Mouse (Mus musculus) R1 (cell line): ENCODE results near the gene Lect2.

Experiments used
- DNase-seq: peaks from one replicate; pipeline ENCODE4 v3.0.0-alpha.2; 2018; ENCODE audit warnings: low read depth, low spot score

Lect2 gene

DNA sequence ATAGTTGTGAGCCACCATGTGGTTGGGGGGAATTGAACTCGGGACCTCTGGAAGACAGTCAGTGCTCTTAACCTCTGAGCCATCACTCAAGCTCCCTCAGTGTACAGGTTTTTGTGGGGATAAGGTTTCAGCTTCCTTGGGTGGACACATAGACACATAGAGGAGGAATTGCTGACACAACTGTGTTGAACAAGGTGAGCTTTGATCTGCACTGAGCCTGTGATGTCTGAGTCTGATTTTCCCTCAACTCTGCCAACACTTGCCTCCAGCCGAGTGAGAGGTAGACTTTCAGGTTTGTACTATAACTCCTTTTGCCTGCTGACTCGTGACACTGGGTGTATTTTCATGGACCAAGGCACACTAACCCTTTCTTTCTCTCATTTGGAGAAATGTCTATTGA, 8.4 kb upstream of the Lect2 start:
- DNase-seq, result no peak

DNA sequence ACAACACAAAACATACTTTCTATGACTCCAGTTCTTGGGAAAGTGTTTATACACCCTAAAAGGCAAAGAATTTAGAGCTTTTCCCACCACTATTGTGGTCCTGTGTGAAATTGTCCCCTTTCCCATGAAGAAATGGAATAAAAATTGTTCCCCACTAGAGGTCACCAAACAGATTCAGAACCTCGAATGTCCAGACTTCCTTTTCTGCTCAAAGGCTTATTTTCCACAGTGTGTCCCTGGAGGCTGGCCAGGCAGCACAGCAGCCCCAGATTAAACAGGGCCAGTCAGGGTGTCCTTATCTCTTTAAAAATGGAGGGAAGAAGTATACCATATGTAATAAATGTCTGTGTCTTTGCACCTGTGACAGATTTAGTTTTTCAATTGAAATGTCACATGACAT, 7.7 kb upstream of the Lect2 start:
- peak; percentile 14 for DNase-seq

DNA sequence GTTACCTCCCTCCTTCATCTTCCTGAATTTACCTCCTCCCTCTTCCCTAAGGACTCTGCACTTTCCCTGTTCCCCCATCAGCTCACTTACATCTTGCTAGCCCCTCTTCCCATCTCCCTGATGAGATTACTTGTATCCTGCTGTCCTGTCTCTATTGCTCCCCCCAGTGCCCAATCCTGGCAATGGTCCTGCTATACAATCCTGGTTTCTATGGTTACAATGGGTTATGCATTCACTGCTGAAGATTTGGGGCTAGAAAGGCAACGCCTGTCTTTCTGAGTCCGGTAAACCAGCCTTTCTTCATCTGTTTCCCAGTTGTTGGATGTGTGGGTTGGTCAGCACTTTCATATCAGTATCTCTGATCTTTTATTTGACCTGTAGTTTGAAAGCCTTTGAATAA, 6.1 kb upstream of the Lect2 start:
- peak; percentile 86 for DNase-seq

DNA sequence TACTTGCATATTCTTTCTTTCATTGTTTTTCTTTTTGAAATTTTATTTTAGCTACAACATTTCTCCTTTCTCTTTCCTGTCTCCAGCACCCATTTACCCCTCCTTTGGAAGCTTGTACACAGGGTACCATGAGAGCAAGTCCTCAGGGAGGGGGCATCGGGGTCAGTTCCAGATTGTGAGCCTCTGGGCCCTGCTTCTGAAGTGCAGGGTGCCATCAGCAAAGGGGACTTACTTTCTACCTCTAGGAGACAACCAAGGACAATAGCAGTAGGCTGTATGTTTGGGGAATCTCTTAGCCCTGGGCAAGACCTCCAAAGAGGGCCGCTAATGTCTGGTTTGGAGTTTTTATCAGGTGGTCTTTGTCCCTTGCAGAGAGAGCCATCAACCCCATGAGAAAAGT, 5.6 kb upstream of the Lect2 start:
- no peak for DNase-seq

DNA sequence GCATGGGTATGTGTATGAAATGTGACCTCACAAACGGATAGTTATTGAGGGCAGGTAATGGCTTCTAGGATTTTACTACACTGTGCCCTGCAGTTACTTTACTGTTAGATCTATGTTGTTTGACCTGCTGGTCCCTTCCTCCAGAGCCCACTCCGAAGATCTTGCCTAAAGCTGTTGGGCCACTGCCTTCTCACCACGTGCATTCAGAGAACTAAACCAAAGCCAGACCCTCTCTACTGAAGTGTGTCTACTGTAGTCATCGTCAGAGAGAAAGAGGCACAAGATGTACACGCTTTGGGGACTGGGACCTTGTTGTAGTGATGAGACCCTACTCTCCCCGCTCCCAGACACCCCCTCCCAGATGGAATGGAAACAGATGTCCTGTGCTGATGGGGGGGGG, 3.4 kb upstream of the Lect2 start:
- no peak for DNase-seq

DNA sequence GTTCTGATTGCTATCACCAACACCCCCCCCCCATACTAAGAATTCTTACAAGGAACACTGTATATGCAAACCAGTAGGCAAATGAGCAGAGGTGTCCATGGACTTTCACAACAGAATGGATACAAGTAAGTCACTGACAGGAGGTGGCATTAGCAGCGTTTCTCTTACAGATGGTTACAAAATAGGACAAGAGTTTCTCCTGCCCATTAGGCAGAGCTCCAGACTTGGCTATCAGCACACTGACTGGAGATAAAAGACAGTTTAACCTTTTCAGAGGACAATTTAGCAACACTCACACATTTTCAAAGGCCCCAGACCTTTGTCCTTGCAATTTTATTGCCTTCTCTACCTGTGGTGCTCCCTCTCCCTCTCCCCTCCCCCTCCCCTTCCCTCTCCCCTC, 2.3 kb upstream of the Lect2 start:
- DNase-seq, result no peak

DNA sequence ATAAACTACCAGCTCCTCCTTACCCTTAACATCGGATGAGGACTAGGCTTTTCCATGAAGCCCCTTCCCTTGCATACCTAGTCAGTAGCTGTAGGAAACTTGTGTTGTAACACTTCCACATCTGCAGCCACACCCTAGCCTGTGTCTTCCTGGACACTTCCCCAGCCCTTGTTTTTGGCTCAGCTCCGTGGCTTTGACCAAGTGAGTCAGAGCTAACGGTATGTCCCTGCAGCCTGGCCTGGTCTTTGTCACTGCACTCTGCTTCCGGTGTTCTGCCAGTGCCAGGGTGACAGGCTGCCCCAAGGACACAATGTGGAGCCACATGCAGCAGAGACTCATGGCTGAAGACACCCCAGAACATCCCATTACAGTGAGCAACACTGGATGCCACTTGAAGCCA, 1.1 kb upstream of the Lect2 start:
- DNase-seq, result no peak

DNA sequence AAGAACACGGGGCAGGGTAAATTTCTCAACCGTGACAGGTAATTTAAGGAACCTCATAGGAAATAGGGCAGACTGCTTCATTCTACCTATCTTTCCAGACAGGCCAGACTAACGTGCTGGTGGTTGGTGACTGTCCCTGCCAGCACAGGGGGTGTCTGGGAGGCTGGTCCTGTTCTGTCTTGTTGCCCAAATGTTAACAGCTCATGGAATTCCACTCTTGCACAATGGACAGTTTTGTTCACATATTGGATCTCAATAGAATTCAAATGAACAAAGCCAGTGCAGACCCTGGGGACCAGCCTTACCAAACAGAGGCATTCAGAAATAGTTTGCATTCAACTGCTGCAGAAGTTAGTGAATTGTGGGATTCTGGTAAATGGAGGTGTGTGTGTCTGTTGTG, 3.3 kb downstream of the Lect2 start:
- no peak for DNase-seq

DNA sequence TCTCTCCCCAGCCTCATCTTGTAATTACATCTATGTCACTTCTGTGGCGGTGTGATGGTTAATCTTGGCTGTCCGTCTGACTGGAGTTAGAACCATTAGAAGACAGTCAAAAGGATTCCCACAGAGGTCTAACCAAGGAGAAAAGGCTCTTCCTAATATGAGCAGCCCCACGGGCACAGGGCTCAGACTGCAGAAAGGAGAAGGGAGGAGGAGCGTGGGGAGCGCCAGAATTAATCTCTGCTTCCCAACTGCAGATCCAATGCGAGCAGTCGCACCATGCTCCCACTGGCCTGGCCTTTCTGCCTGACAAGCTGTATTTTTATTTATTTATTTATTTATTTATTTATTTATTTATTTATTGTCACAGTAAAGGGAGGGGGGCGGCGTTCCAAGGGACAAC, 4.5 kb downstream of the Lect2 start:
- DNase-seq, result no peak

DNA sequence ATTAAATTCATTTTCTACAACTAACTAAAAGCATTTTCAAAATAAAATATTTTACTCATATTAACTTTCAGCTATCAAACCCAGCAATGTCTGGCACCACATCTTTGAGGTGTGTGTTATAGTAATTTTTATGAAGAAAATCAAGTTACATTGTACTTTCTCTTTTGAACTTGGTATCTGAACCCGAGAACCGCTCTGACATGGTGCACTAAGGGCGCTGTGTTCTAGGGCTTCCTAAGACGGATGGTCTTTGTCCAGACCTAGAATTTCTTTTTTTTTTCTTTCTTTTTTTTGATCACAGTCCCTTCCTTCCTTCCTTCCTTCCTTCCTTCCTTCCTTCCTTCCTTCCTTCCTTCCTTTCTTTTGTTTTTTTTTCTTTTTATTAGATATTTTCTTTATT, 8.5 kb downstream of the Lect2 start:
- no peak for DNase-seq

DNA sequence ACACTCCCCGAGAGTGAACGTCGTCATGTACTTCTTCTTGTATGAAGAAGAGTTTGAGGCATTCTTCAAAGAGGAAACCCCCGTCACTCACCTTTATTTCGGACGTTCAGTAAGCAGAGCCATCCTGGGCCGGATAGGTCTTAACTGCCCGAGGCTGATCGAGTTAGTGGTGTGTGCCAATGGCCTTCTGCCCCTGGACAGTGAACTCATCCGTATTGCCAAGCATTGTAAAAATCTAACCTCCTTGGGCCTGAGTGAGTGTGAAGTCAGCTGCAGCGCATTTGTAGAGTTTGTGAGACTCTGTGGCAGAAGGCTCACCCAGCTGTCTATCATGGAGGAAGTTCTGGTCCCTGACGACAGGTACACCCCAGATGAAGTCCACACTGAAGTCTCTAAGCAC, 11.3 kb downstream of the Lect2 start:
- DNase-seq, result no peak

DNA sequence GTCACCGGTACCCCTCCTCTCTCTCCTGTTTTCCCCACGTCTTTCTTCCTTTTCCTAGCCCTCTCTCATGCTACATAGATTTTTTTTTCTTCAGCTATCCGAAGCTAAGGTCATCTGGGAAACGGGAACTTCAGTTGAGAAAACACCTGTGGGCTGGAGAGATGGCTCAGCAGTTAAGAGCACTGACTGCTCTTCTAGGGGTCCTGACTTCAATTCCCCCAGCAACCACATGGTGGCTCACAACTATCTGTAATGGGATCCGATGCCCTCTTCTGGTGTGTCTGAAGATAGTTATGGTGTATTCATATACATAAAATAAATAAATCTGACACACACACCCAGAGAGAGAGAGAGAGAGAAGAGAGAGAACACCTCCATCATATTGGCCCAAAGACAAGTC, 12.7 kb downstream of the Lect2 start:
- DNase-seq, result no peak

DNA sequence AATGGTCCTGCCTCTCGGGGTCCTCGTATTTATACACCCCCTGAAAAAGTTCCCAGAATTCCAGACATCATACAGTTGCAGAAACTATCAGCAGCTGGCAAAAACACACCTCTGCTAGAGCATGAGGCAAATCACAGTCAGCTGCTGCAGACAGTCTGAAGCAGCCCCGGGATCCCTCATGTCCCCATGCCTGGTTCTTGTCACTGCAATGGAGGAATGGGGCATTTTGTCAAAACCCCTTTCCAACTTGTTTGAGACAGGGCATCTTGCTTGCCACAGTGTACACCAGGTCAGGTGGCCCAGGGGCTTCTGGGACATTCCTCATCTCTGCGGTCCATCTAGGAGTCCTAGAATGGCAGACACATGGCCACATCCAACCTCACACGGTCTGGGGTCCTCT, 13.4 kb downstream of the Lect2 start:
- no peak for DNase-seq

DNA sequence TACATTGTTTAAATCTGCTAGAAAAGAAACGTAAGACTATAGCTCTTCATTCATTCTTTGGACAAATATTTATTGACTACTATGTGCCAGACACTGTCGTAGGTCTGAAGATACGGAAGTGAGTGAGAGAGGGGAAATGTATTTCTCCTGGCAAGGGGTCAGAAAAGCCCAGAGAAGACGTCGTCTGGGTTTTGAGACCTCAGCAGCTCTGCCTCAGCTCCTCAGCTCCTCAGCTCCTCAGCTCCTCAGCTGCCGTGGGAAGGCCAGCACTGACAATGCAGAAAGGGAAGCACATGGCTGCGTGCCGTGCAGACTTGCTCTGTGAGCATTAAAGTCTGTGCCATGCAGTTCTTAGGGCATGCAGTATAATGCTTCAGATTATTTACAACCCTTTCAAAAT, 18.6 kb downstream of the Lect2 start:
- no peak for DNase-seq

DNA sequence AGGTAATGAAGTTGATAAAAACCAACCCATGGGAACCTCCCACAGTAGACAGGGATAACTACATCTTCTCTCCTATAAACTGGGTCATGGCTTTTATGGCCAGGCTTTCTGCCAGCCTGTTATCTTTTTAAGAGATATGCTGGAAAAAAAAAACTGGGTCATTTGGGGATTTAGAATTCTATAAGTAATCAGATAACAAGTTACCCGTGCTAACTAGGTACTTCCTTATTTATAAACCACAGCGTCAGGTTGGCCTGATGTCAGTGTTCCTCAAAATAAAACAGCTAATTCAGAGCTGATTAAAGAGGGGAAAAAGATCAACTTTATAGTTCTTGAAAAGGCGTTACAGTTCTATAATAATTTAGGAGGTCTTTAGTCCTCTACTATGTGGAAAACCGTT, 19.3 kb downstream of the Lect2 start:
- DNase-seq, result no peak

DNA sequence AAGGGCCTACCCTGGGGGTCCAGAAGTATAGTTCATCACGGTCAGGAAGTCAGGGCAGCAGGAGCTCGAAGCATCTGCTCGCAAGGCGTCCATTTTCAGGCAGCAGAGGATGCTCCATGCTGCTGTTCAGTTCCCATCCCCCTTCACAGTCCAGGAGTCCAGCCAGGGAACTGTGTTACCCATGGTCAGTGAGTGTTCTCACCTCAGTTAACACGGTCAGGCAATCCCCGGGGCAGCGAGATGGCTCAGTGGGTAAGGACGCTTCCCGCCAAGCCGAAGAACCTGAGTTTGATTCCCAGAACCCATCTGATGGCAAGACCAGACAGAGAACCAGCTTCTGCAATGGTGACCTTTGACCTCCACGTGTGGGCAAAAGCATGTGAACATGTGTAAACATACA, 20.0 kb downstream of the Lect2 start:
- DNase-seq, result no peak

DNA sequence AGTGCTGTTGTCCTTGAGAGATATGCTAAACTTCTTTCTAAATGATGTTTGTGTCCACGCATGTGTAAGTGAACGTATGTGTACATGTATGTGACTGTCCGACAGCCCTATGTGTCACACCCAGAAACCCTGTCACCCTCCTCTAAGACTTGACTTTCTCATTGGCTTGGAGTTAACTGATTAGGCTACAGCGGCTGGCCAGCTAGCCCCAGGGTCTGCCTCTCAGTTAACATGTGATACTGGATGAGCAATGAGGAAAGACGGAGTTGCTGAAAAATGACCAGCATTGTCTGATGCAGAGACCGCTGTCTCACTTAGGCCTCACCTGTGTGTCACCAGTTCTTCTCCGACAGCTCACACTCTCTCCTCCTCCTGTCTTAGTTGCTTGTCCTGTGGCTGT, 20.5 kb downstream of the Lect2 start:
- no peak for DNase-seq

DNA sequence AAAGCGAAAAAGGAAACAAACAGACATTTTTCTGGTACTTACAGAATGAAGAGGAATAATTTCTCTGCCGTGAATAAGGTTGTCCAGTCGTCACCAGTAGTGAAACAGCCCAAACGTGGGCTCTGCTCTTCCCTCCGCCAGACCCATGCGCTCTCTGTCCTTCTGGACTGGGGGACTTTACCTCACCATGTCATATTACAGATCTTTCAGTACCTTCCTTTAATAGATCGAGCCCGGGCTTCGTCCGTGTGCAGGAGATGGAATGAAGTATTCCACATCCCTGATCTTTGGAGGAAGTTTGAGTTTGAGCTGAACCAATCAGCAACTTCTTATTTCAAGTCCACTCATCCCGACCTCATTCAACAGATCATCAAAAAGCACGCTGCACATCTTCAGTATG, 21.4 kb downstream of the Lect2 start:
- DNase-seq, result no peak

DNA sequence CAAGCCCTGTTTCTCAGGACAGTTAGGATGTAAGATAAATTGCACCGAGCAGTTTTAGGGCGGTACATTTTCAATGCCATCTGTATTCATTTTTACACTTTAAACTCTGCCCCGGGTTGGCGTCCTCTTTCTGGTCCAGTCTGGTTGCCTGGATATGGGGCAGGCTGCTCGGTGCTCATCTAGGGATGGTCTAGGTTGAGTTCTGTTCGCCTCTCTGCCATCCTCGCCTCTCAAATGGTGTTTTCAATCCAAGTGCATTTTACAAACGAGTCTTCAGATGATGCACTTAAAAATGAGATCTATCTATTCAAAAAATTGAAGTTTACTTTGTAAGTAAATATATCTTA, 25.5 kb downstream of the Lect2 start:
- DNase-seq, result no peak

DNA sequence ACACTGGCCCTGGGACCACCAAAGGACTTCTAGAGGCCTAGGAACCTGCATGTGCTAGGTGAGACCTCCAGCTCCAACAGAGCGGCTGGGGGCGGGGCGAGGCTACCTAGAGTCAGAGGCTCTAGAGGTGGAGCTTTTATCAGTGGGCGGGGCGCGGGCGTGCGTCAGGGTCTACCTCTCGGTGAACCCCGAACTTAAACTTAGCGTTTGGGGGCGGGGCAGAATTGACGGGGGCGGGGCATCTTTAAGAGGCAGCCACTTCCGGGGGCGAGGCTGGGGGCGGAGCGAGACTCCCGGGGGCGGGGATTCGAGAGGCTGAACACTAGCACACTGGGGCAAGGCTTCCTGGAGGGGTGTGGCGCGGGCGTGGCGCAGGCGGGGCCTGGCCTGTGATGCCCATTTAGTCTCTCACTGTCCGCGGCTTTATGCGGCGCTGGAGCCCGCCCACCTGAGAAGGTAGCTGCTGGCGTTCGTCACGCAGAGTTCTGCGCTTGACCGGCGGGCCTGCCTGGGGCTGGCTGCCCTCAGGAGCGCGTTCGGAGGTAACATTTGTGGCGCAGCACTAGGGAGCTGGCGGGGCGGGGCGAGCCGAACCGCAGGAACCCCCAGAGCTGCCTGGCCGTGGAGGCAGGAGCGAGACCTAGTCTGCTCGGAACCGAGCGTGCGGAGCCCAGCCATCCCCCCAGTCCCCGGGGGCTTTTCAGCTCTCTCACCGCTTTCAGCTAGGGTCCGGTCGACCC, 26.1 kb downstream of the Lect2 start, which contains the start of gene Fbxl21:
Gene Fbxl21 (plus strand): TSS at position 392 of the 740 bp plus-strand sequence.
- DNase-seq, result peak; percentile 92

DNA sequence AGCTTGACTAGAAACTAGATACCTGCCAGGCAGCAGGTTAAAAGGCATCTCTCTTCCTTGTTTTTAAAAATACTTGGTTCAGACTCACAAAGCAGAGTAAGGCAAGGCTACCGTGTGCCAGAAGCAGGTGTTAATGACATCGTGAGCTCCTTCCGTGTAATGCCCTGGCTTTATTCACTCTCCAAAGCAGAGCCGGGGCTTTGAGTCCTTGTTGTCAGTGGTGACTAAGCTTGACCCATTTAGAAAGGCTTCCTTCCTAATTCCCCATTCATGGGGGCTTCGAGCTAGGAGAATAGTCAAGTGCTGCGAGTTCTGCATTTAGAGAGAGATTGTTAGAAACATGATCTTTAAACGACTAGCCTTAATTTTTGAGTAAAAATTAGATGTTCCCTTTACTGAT, 31.5 kb downstream of the Lect2 start:
- no peak for DNase-seq

DNA sequence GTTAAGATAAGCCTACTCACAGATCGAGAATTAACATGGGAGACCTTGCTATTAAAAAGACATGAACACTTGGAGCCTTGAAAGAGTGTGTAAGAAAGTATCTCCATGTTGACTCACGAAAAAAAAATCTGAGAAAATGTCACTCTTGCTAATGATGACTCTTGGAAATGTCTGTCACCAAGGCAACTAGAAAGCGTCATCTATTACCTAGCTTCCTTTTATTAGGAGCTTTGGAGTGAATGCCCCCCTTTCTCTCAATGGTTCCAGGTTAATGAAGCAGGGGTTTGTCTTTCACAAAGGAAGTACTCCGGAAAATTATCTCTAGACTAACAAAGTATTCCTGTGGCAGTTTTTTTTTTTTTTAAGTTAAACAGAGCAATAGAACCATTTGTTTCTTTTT, 32.0 kb downstream of the Lect2 start:
- no peak for DNase-seq

DNA sequence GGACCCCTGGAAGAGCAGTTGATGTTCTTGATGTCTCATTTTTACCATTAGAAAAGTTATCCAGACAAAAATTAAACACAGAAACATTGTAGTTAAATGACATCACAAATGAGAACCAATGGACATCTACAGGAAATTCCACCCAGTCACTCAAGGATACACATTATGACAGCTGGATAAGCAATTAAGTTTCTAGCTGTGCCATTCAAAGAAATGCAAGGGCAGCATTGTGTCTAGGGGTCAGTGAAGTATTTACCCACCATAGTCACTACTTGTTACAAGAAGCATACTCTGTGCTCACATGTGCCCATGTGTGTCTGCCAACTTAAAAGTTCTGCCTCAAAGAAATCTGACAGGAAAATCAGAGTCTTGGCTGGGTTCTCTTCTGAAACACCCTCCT, 34.7 kb downstream of the Lect2 start:
- no peak for DNase-seq

DNA sequence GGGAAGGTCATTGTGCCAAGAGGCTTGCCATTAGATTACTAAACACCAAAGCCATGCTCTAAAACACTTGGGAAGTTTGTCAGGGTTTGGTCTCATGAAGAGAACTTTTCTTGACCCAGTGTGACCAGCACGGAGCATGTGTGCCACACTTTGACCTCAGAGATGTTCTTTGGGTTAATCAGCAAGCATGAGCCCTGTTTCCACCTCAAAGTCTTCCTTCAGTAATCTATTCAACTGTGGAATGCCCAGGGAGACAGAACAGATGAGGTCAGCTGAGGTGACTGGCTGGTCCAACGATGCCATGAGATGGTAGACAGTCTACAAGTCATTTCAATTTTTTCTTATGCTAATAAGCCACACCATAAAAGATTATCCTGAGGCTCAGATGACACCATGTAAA, 38.5 kb downstream of the Lect2 start:
- no peak for DNase-seq
